Mouse (Mus musculus) thymus, postnatal 0 days (tissue): ENCODE measurements at regions not wholly inside any gene's neighbourhood (a gene's known extent, or its start where the extent isn't known, plus 50 kb on each side); places are given as distances from the start of the nearest gene placed in this dataset.
"Not testable (repeated sequence)": the region's sequence is repeated elsewhere in the genome, so short reads cannot be mapped to it uniquely, and the experiment has no call there.

Source experiments
- DNase-seq: peaks from one replicate; pipeline ENCODE4 v3.0.0-alpha.2; 2015; ENCODE audit warnings: low spot score

GRCm38 (mm10) chr4:8462414-8462813, 223.6 kb upstream of the Car8 start:
- DNase-seq = not testable (repeated sequence)

- DNase-seq = no peak
These were observed 215.5 kb upstream of the Car8 start for GRCm38 (mm10) chr4:8454346-8454745.

GRCm38 (mm10) chr4:8432393-8432792, 193.6 kb upstream of the Car8 start:
- DNase-seq = peak; percentile 39

- DNase-seq = no peak
These were observed 192.1 kb upstream of the Car8 start for GRCm38 (mm10) chr4:8431032-8431332.

GRCm38 (mm10) chr4:8430269-8431031, 191.6 kb upstream of the Car8 start:
- DNase-seq = no peak

- DNase-seq = no peak
These were observed 190.9 kb upstream of the Car8 start for GRCm38 (mm10) chr4:8429771-8430170.

- DNase-seq = no peak
These were observed 190.0 kb upstream of the Car8 start for GRCm38 (mm10) chr4:8428629-8429523.

- DNase-seq = no peak
These were observed 189.0 kb upstream of the Car8 start for GRCm38 (mm10) chr4:8427812-8428211.

GRCm38 (mm10) chr4:8423392-8424045, 184.7 kb upstream of the Car8 start:
- no peak for DNase-seq

GRCm38 (mm10) chr4:8421285-8421684, 182.4 kb upstream of the Car8 start:
- no peak for DNase-seq

- DNase-seq = peak; percentile 72
These were observed 179.7 kb upstream of the Car8 start for GRCm38 (mm10) chr4:8418374-8419031.

- no peak for DNase-seq
These were observed 179.0 kb upstream of the Car8 start for GRCm38 (mm10) chr4:8417821-8418220.

GRCm38 (mm10) chr4:8413307-8413706, 174.5 kb upstream of the Car8 start:
- DNase-seq = no peak

- DNase-seq = no peak
These were observed 161.2 kb upstream of the Car8 start for GRCm38 (mm10) chr4:8400069-8400468.

- DNase-seq = peak; percentile 13
These were observed 160.6 kb upstream of the Car8 start for GRCm38 (mm10) chr4:8399430-8399829.

- no peak for DNase-seq
These were observed 160.1 kb upstream of the Car8 start for GRCm38 (mm10) chr4:8398969-8399368.

GRCm38 (mm10) chr4:8383162-8383561, 144.3 kb upstream of the Car8 start:
- DNase-seq = no peak

- DNase-seq = no peak
These were observed 143.2 kb upstream of the Car8 start for GRCm38 (mm10) chr4:8382125-8382417.

GRCm38 (mm10) chr4:8381408-8382124, 142.7 kb upstream of the Car8 start:
- no peak for DNase-seq

- peak; percentile 68 for DNase-seq
These were observed 142.0 kb upstream of the Car8 start for GRCm38 (mm10) chr4:8380711-8381338.
